Mouse (Mus musculus) thymus, postnatal 14 days (tissue): ENCODE results near the gene Zfp768.
"Not testable (repeated sequence)": the region's sequence is repeated elsewhere in the genome, so short reads cannot be mapped to it uniquely, and the experiment has no call there.

ENCODE experiments used
- DNase-seq: peaks from one replicate; pipeline ENCODE4 v3.0.0; 2021

The Zfp768 gene

DNA sequence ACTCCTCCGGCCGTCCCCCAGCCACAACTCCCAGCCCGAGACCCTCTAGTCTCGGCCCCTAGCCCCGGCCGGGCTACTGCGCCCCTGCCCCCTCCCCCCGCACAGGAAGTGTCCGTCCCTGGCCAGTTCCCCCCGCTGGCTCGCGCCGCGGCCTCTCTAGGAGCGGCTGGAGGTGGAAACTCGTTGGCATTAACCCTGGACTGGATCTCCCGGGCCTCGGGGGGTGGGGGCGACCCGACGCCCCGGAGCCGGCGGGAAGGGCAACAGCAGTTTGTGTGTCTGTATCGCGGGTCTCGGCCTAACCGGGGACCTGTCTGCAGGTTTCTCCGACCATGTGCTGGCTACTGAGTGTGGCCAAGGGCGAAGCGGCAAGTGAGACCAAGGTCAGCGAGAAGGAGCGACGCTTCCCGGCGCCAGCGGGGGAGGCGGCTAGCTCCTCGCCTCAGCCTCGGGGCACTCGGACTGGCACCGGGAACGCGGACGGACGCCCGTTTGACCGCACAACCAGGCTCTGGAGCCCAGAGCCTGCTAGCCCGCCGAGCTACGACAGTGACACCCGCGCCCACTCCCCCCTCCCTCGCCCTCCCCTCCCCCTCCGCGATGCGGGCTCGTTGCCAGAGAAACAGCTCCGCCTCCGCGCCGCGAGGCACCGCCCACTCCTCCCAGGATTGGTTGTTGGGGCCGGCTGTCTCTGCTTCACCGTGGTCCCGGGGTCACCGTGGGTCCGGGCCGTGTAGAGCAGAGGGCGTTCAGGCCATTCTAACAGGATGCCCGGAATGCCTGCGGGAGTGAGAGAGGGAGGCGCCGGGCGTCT lies at the start of gene Zfp768:
Gene Zfp768 (minus strand): TSS at position 78 of the 814 bp plus-strand sequence.
- DNase-seq = peak; percentile 95

- DNase-seq = no peak
Observed at GRCm38 (mm10) chr7:127393944-127394333, 48.5 kb upstream of the Zfp768 start.

- DNase-seq = peak; percentile 95
Observed at GRCm38 (mm10) chr7:127393157-127393943, 48.0 kb upstream of the Zfp768 start, which contains the start of gene E430018J23Rik. Gene E430018J23Rik, minus strand, starts transcription at chr7:127393629.

DNA sequence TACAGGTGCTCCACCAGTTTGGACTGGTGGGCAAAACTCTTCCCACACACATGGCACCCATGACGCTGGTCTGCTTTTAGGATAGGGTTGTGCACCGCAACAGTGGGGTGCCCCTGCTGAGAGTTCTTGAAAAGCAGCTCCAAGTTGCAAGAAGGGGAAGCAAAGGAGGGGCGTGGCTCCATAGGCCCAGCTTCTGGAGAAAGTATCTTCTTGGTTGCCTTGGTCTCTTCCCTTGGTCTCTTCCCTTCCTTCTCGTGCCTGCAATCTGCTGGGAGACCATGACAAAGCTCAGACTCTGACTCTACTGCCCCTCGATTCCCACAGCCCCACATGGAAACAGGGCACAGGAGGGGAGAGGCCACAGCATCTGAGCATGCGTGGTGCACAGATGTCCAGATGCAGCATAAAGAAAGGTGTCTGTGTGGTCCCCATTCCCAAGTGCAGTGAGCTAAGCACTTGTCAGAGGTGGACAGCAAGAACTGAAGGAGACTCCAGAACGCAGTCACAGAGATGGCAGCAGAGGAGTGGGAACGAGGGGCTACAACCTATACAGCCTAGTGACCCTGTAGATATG lies 46.9 kb upstream of the Zfp768 start:
- no peak for DNase-seq

- DNase-seq = no peak
Observed at GRCm38 (mm10) chr7:127391538-127391937, 46.1 kb upstream of the Zfp768 start.

GRCm38 (mm10) chr7:127390306-127390705 lies 44.9 kb upstream of the Zfp768 start:
- DNase-seq = no peak

- DNase-seq = not testable (repeated sequence)
Observed at GRCm38 (mm10) chr7:127388201-127388600, 42.8 kb upstream of the Zfp768 start.

GRCm38 (mm10) chr7:127386641-127387392 lies 41.4 kb upstream of the Zfp768 start, which contains the start of gene 9130019O22Rik:
Gene 9130019O22Rik, minus strand, starts transcription at chr7:127387166.
- DNase-seq = peak; percentile 93

DNA sequence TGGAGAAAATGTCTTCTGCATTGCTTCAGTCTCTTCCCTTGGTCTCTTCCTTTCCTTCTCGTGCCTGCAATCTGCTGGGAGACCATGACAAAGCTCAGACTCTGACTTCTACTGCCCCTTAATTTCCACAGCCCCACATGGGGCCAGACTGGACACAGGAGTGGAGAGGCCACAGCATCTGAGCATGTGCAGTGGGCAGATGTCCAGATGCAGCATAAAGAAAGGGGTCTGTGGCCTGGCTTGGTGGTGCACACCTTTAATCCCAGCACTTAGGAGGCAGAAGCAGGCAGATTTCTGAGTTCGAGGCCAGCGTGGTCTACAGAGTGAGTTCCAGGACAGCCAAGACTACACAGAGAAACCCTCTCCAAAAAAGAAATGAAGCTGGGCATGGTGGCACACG lies 40.2 kb upstream of the Zfp768 start:
- not testable (repeated sequence) for DNase-seq

GRCm38 (mm10) chr7:127378310-127378921 lies 33.0 kb upstream of the Zfp768 start:
- DNase-seq = no peak

DNA sequence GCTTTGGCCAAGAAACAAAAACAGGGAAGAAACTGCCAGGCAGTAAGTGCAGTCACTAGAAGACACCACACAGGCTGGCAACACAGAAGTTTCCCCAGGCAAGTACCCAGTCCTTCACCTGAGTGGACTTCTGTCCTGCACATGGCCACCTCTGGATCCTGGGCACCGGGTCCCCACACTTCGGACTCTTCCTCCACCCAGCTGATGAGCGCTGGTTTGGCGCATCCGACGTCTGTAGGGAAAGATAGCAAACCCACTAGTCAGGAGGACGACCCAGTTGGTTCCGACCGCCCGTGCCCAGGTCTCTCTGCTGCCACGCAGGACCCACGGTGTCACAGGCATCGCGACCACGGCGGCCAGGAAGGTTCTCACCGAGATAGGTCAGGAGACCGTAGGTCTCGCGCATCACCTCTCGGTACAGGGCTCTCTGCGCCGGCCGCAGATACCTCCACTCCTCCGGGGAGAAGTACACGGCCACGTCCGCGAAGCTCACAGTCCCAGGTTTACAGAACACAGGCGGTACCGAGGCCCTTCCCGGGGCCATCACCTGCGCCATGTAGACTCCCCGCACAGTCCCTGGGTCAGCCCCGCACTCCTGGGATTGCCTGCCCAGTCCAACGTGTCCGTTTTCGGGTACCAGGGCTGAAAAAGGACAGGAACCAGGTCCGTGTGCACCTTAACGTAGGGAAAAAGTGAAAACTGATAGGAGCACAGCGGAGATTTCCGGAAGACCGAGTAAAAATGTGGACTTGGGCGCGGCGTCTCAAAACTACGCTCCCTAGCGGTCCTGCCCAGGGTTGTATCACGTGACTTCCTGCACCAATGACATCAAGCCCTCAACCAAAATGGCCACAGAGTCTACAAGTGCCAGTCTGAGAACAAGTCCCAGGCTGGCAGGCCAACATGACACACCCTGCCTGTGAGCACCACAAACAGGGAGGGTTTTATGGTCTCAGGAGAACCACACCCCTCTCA lies 30.2 kb upstream of the Zfp768 start, which contains the start of gene Zfp747:
Gene Zfp747 (minus strand): TSS at position 780 of the 975 bp plus-strand sequence.
- DNase-seq = peak; percentile 94

- DNase-seq = peak; percentile 26
Observed at GRCm38 (mm10) chr7:127371870-127372269, 26.5 kb upstream of the Zfp768 start.

GRCm38 (mm10) chr7:127371213-127371612 lies 25.8 kb upstream of the Zfp768 start:
- DNase-seq = no peak

- no peak for DNase-seq
Observed at GRCm38 (mm10) chr7:127366249-127366648, 20.9 kb upstream of the Zfp768 start.

DNA sequence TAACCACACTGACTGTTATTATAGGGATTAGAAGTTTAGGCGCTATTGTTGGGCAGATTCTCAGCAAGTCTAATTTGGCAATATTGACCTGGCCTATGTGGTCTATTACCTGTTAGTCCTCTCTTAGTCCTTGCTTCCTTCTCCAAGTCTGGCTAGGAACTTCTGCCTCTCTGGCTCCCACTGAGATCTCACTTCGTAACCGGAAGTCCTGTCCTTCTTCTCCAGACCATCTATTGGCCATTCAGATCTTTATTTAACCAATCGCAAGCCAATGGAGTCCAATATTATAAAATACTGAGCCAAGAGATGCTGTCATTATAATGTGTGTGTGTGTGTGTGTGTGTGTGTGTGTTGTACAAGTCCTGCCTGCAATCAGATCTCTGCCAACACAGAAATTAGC lies 18.8 kb upstream of the Zfp768 start:
- no peak for DNase-seq

DNA sequence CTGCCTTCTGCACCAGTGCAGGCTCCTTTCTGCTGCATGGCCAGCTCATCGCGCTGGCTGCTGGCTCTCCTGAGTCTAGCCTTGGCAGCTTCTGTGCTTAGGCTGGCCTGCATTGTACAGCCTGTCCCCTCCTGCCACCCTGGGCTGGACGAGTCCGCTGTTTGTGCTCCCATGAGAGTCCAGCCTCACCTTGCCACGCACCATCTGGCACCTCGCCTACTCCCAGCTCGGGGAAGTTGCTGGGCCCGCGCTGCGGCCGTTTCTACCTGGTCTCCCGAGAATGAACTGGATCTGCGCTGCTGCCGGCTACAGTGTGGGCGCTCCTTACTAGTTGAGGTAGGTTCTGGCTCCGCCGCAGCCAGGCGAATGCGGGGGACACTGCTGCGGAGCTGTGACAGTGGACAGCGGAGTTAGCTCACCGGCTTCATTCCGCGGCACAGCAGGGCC lies 18.1 kb upstream of the Zfp768 start:
- DNase-seq = no peak

DNA sequence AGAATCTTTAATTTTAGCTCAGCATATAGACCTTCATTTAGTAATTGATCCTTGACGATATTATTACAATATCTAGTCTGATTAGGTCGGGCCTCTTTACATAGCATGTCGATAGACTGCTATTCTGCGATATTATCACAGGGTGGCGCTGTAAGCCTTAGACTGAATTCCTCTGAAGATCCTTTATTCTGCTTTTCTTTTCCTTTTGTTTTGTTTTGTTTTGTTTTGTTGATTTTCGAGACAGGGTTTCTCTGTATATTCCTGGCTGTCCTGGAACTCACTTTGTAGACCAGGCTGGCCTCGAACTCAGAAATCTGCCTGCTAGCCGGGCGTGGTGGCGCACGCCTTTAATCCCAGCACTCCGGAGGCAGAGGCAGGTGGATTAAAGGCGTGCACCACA lies 17.0 kb upstream of the Zfp768 start:
- peak; percentile 36 for DNase-seq

GRCm38 (mm10) chr7:127361449-127361848 lies 16.1 kb upstream of the Zfp768 start:
- no peak for DNase-seq

- DNase-seq = no peak
Observed at GRCm38 (mm10) chr7:127360265-127360664, 14.9 kb upstream of the Zfp768 start.

GRCm38 (mm10) chr7:127358472-127358871 lies 13.1 kb upstream of the Zfp768 start:
- no peak for DNase-seq

DNA sequence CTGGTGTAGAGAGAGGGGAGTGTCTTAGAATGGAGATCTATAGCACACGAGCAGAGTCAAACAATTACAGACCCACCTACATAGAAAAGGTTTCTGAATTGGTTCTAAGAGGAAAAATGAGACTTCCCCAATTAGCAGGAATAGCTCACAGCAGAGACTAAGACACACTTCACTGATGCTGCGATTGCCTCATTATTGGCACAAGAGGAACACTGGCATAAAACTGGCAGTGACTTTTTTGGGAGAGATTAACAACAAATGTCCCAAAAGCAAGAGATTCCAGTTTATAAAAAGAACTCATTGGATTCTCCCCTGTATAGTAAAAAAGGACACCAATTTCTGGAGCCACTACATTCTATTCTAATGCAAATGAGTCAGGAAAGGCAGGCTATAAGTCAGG lies 12.5 kb upstream of the Zfp768 start:
- DNase-seq = no peak
